10 mouse cellular contexts compared by ENCODE assay signal in genomic region chr12:12315011-12315410, GRCm38 (mm10). TPM values are rescaled to one million over a fixed set of nuclear protein-coding genes. Genes with fewer than 3 reads are reported as not detected.
DNase-seq lines count a peak whose midpoint lies in the region; ATAC-seq and TF ChIP-seq lines count a peak whose summit lies in the region.
"Had no signal": no experiment of that assay in that cellular context is flagged by ENCODE, and none has a peak within 500 bp of the region (broad histone marks: within the 10 kb centered on the region; RNA-seq: fewer than 3 reads in every experiment).

No protein-coding gene starts in this region.

- H3K4me2 ChIP-seq in intestine, embryonic 14.5 days (ENCODE audit: low read length): no peak overlapping the region
- no peak overlapping the region for H3K4me2 ChIP-seq in intestine, postnatal 0 days (replicated peaks; ENCODE audit: low read depth)
- no peak overlapping the region for H3K4me2 ChIP-seq in midbrain, embryonic 15.5 days

- intact Hi-C loops in heart, postnatal 25 days (cut with DNase I): no loop called here

- peak; percentile 59 for ATAC-seq in intestine, embryonic 14.5 days (replicated peaks; ENCODE audit: low FRiP score, low TSS enrichment, low read depth)
- no peak for ATAC-seq in intestine, postnatal 0 days
- ATAC-seq in midbrain, embryonic 15.5 days (replicated peaks): peak; percentile 65

- H3K27me3 ChIP-seq in intestine, embryonic 14.5 days (replicated peaks; ENCODE audit: control insufficient read depth, insufficient read depth, low read length): no peaks in the 10 kb centered on the region
- H3K27me3 ChIP-seq in intestine, postnatal 0 days (replicated peaks; ENCODE audit: control insufficient read depth, insufficient read depth, low read length): no peaks in the 10 kb centered on the region
- no peaks in the 10 kb centered on the region for H3K27me3 ChIP-seq in midbrain, embryonic 15.5 days (replicated peaks)

- no peak overlapping the region for H3K27ac ChIP-seq in intestine, embryonic 14.5 days (ENCODE audit: low read depth)
- H3K27ac ChIP-seq in intestine, postnatal 0 days (ENCODE audit: low read depth, low read length): no peak overlapping the region
- H3K27ac ChIP-seq in midbrain, embryonic 15.5 days: 0 out of 2 replicates have a peak overlapping the region, but pooled peaks have one; percentile 48
- H3K27ac ChIP-seq: macrophage had no signal

- no peaks in the 10 kb centered on the region for H3K9me3 ChIP-seq in intestine, embryonic 14.5 days (ENCODE audit: control insufficient read depth, low read length)
- no peaks in the 10 kb centered on the region for H3K9me3 ChIP-seq in intestine, postnatal 0 days (ENCODE audit: control insufficient read depth)
- no peaks in the 10 kb centered on the region for H3K9me3 ChIP-seq in midbrain, embryonic 15.5 days

- DNase-seq in intestine, embryonic 14.5 days (ENCODE audit: low spot score): no peak
- peak; percentile 61 for DNase-seq in embryo, embryonic 10.5 days (ENCODE audit: low spot score)
- peak; percentile 40 for DNase-seq in heart, postnatal 25 days (ENCODE audit: low spot score)
- DNase-seq in yolk sac, embryonic 10.5 days (ENCODE audit: low spot score): no peak
- DNase-seq in spleen, postnatal 4 days (ENCODE audit: low spot score in 2 of 2): no peak
- no peak for DNase-seq in right cerebral cortex, postnatal 4 days

- 40% methylated on average over 5 of the region's 5 CpGs for WGBS in intestine, embryonic 14.5 days
- 62% methylated on average over 5 of the region's 5 CpGs for WGBS in intestine, postnatal 0 days
- WGBS in midbrain, embryonic 15.5 days: 15% methylated on average over 5 of the region's 5 CpGs

- TF ChIP-seq CTCF in intestine, postnatal 0 days (IDR thresholded peaks at IDR 0.05; ENCODE audit: low read depth): no peak

- H3K4me3 ChIP-seq in intestine, embryonic 14.5 days (ENCODE audit: low read depth, low read length): no peak overlapping the region
- no peak overlapping the region for H3K4me3 ChIP-seq in intestine, postnatal 0 days (ENCODE audit: low read depth, low read length)
- H3K4me3 ChIP-seq in midbrain, embryonic 15.5 days: no peak overlapping the region
- H3K4me3 ChIP-seq: erythroblast, embryonic 14.5 days had no signal

- H3K36me3 ChIP-seq in intestine, embryonic 14.5 days (ENCODE audit: control insufficient read depth, insufficient read depth, low read length): no peaks in the 10 kb centered on the region
- no peaks in the 10 kb centered on the region for H3K36me3 ChIP-seq in intestine, postnatal 0 days (ENCODE audit: control insufficient read depth, insufficient read depth)
- no peaks in the 10 kb centered on the region for H3K36me3 ChIP-seq in midbrain, embryonic 15.5 days (replicated peaks)

- H3K4me1 ChIP-seq in intestine, embryonic 14.5 days (replicated peaks; ENCODE audit: control insufficient read depth, insufficient read depth, low read length): 0 out of 2 replicates have a peak, but pooled peaks cover 10% of the 10 kb centered on the region
- no peaks in the 10 kb centered on the region for H3K4me1 ChIP-seq in intestine, postnatal 0 days (replicated peaks; ENCODE audit: control insufficient read depth, insufficient read depth, low read length)
- H3K4me1 ChIP-seq in midbrain, embryonic 15.5 days: peaks cover 31% of the 10 kb centered on the region

- no peak overlapping the region for H3K9ac ChIP-seq in intestine, embryonic 14.5 days (ENCODE audit: low read length)
- H3K9ac ChIP-seq in intestine, postnatal 0 days (ENCODE audit: low read depth, low read length): no peak overlapping the region
- H3K9ac ChIP-seq in midbrain, embryonic 15.5 days: no peak overlapping the region

RNA-seq across cellular contexts. Expression of gene Fam49a, which starts 53.1 kb away (rescaled TPM):
- polyA plus RNA-seq in intestine, embryonic 14.5 days (2014; fragmentation: Nextera tagmentation; extraction: Ambion mirVana): 15.0 and 20.1 TPM in 2 replicates
- 4.2 and 4.4 TPM in 2 replicates for polyA plus RNA-seq in intestine, postnatal 0 days (2015; fragmentation: Nextera tagmentation; extraction: Ambion mirVana)
- total RNA-seq in heart, postnatal 25 days (2021): 1 to 10 TPM; 9.5 to 10.0 TPM
- 46.4 and 48.4 TPM in 2 replicates for polyA plus RNA-seq in midbrain, embryonic 15.5 days (2015; fragmentation: Nextera tagmentation; extraction: Ambion mirVana)

Comparison
In these comparisons a context has a peak if more than half of its experiments do, and no peak if none do; other contexts are left out.
1. DNase-seq: peak in embryo, embryonic 10.5 days (single experiment) and heart, postnatal 25 days (single experiment); none in intestine, embryonic 14.5 days (single experiment), yolk sac, embryonic 10.5 days (single experiment), spleen, postnatal 4 days (0 of 2) and right cerebral cortex, postnatal 4 days (single experiment).